Mouse (Mus musculus) intestine, embryonic 15.5 days (tissue): ENCODE data around the gene Hes7. TPM values are rescaled to one million over a fixed set of nuclear protein-coding genes. Genes with fewer than 3 reads are reported as not detected.
A peak's percentile ranks its signal among the peaks of the same experiment; 100 is the strongest.

Experiments used
- ATAC-seq: fragments of 200-750 bp; cut with Nextera tagmentation; 2 replicates; pipeline ENCODE4 v1.8.0; 2017; ENCODE audit warnings: moderate TSS enrichment, moderate library complexity
- H3K27ac ChIP-seq: fragments of 300-500 bp; sonication (generic); 2 replicates; pipeline ENCODE4 v1.5.1; 2015; ENCODE audit warnings: mild to moderate bottlenecking, inconsistent platforms
- H3K27me3 ChIP-seq: fragments of 300-500 bp; sonication (generic); replicated peaks from 2 replicates; pipeline ENCODE4 v1.6.1; 2015; ENCODE audit warnings: inconsistent platforms
- H3K36me3 ChIP-seq: fragments of 300-500 bp; sonication (generic); 2 replicates; pipeline ENCODE4 v1.6.1; 2015; ENCODE audit warnings: inconsistent platforms
- H3K4me1 ChIP-seq: fragments of 300-500 bp; sonication (generic); replicated peaks from 2 replicates; pipeline ENCODE4 v1.6.1; 2015; ENCODE audit warnings: inconsistent platforms
- H3K4me2 ChIP-seq: fragments of 300-500 bp; sonication (generic); replicated peaks from 2 replicates; pipeline ENCODE4 v1.6.1; 2015; ENCODE audit warnings: mild to moderate bottlenecking, inconsistent platforms
- H3K4me3 ChIP-seq: fragments of 300-500 bp; sonication (generic); replicated peaks from 2 replicates; pipeline ENCODE4 v1.5.1; 2015; ENCODE audit warnings: inconsistent platforms
- H3K9ac ChIP-seq: fragments of 300-500 bp; sonication (generic); 2 replicates; pipeline ENCODE4 v1.6.1; 2015; ENCODE audit warnings: inconsistent platforms
- H3K9me3 ChIP-seq: fragments of 300-500 bp; sonication (generic); 2 replicates; pipeline ENCODE4 v1.6.1; 2016; ENCODE audit warnings: inconsistent platforms
- WGBS: fragments of 180-500 bp; shearing (Covaris S2); methylation state at CpG from one replicate; pipeline ENCODE4 v1.1.7; 2015; 5-methylcytosine and 5-hydroxymethylcytosine counted together
- polyA plus RNA-seq: library from polyadenylated mRNA; unstranded; fragments of >200 nt; fragmentation: Nextera tagmentation; extraction: Ambion mirVana; gene quantifications from 2 replicates; pipeline ENCODE4 v1.2.1, GENCODE M21; 2015

Gene Hes7
- polyA plus RNA-seq, 1 experiment from 2014 or later, result 0.70 TPM

DNA sequence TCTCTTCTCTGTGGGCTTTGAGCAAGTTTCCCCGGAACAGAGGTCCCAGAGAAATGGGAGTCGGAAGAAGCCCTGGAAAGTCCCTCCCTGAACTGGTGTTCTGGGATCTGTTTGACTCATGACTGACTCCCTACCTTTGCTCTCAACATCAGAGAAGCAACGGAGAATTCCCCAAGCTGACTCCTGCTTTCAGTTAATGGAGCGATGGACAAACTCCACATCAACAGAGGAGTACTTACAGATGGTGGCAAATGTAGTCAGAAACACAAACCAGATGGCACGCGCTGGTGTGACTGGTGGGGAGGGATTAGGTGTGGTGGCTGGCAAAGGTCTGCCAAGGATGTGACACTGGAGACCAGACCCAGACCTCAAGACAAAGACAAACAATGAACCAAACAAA is 30.8 kb downstream of the Hes7 start:
- H3K27ac ChIP-seq, result no peak overlapping the region
- peaks cover 6% of the 10 kb centered on the region for H3K4me1 ChIP-seq
- peak overlapping the region; percentile 20; the same call in 1 of the 2 replicates for H3K4me3 ChIP-seq
- H3K9ac ChIP-seq, result peak overlapping the region; percentile 15; the same call in 1 of the 2 replicates
- H3K9me3 ChIP-seq, result no peaks in the 10 kb centered on the region
- no peaks in the 10 kb centered on the region for H3K36me3 ChIP-seq
- H3K4me2 ChIP-seq, result peak overlapping the region; percentile 50
- WGBS, result 47% methylated on average over 6 of the region's 6 CpGs
- ATAC-seq, result no peak
- H3K27me3 ChIP-seq, result peaks cover 3% of the 10 kb centered on the region

GRCm38 (mm10) chr11:69153831-69154230 is 33.6 kb downstream of the Hes7 start:
- H3K27ac ChIP-seq, result no peak overlapping the region
- peaks cover 30% of the 10 kb centered on the region for H3K27me3 ChIP-seq
- no peaks in the 10 kb centered on the region for H3K9me3 ChIP-seq
- no peak overlapping the region for H3K9ac ChIP-seq
- ATAC-seq, result no peak
- no peak overlapping the region for H3K4me2 ChIP-seq
- whole genome bisulfite sequencing, result 77% methylated on average over 8 of the region's 8 CpGs
- no peak overlapping the region for H3K4me3 ChIP-seq
- peaks cover 11% of the 10 kb centered on the region for H3K4me1 ChIP-seq
- no peaks in the 10 kb centered on the region for H3K36me3 ChIP-seq

DNA sequence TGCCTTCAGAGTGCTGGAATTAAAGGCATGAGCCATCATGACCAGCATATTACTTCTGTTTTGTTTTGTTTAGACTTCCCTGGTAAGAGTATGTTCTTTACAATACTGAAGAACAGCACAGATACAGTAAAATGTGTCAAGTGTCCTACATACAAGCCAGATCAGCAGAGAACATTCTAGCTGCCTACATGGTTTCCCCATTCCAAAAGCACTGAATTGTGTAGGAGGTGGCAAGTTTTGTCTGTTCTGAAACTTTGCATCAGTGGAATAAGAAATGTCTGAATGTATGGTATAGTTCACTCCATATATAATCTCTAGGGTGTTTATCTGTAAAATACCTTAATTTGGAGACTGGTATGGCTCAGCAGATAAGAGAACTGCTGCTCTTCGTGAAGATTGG is 35.1 kb downstream of the Hes7 start:
- H3K4me3 ChIP-seq, result no peak overlapping the region
- H3K4me2 ChIP-seq, result no peak overlapping the region
- H3K9me3 ChIP-seq, result no peaks in the 10 kb centered on the region
- 47% methylated on average over 1 of the region's 1 CpGs for WGBS
- peaks cover 11% of the 10 kb centered on the region for H3K4me1 ChIP-seq
- no peak overlapping the region for H3K9ac ChIP-seq
- H3K36me3 ChIP-seq, result no peaks in the 10 kb centered on the region
- H3K27ac ChIP-seq, result no peak overlapping the region
- ATAC-seq, result no peak
- peaks cover 32% of the 10 kb centered on the region for H3K27me3 ChIP-seq

- H3K4me1 ChIP-seq, result peaks cover 6% of the 10 kb centered on the region
- H3K9ac ChIP-seq, result no peak within 1 kb of the TSS
- 0 out of 2 replicates have a peak within 1 kb of the TSS, but pooled peaks have one; percentile 3 for H3K4me3 ChIP-seq
- peaks cover 32% of the 10 kb centered on the region for H3K27me3 ChIP-seq
- ATAC-seq, result peak; percentile 20; the same call in 1 of the 2 replicates
- no peaks in the 10 kb centered on the region for H3K9me3 ChIP-seq
- 4% methylated on average over 18 of the region's 18 CpGs for WGBS
- no peaks in the 10 kb centered on the region for H3K36me3 ChIP-seq
- no peak within 1 kb of the TSS for H3K27ac ChIP-seq
- peak within 1 kb of the TSS; percentile 24 for H3K4me2 ChIP-seq
Observed at GRCm38 (mm10) chr11:69156800-69157199, 36.6 kb downstream of the Hes7 start, which contains the start of gene Alox12b. Alox12b (plus strand) TSS chr11:69156989.

- Histone ChIP-seq H3K9me3 (no peaks in the 10 kb centered on the region), H3K9ac (no peak overlapping the region), H3K4me2 (no peak overlapping the region), H3K27ac (no peak overlapping the region), H3K27me3 (no peaks in the 10 kb centered on the region), H3K4me3 (no peak overlapping the region), H3K36me3 (no peaks in the 10 kb centered on the region), H3K4me1 (no peaks in the 10 kb centered on the region)
- ATAC-seq, result no peak
- WGBS, result 77% methylated on average over 12 of the region's 12 CpGs
Observed at GRCm38 (mm10) chr11:69169313-69169712, 49.1 kb downstream of the Hes7 start.

- Histone ChIP-seq H3K27me3 (no peaks in the 10 kb centered on the region), H3K9me3 (no peaks in the 10 kb centered on the region), H3K4me2 (no peak overlapping the region), H3K4me3 (no peak overlapping the region), H3K36me3 (no peaks in the 10 kb centered on the region), H3K27ac (no peak overlapping the region), H3K4me1 (no peaks in the 10 kb centered on the region), H3K9ac (no peak overlapping the region)
- no peak for ATAC-seq
- WGBS, result 30% methylated on average over 7 of the region's 7 CpGs
Observed at GRCm38 (mm10) chr11:69171626-69172025, 51.4 kb downstream of the Hes7 start.

DNA sequence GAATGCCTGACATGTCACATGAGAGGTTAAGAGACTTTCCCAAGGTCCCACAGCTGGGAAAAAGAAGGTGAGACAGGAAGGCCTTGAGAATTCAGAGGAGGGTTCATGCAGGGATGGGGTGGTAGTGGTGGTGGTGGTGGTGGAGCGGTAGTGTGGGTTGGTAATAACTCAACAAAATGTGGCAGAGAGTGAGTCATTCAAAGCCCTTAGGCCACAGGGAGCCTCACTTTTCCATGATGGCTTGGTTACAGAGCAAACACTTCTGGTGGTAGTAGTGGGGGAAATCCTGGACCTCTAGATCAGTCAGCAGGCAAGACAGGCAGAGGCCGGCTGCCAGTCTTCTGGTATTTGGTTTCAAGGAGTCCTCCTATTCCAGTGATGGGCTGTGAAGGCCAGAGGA is 52.4 kb downstream of the Hes7 start:
- WGBS, result 75% methylated on average over 2 of the region's 2 CpGs
- no peak overlapping the region for H3K9ac ChIP-seq

More for the DNA sequence above, 52.4 kb downstream of the Hes7 start:
- H3K27me3 ChIP-seq, result no peaks in the 10 kb centered on the region
- ATAC-seq, result no peak
- no peaks in the 10 kb centered on the region for H3K36me3 ChIP-seq
- H3K4me1 ChIP-seq, result no peaks in the 10 kb centered on the region
- no peak overlapping the region for H3K4me2 ChIP-seq
- H3K27ac ChIP-seq, result no peak overlapping the region
- H3K9me3 ChIP-seq, result no peaks in the 10 kb centered on the region
- H3K4me3 ChIP-seq, result no peak overlapping the region

Other genes with a start within 250 kb of the Hes7 start
- gene Ndel1, start 248.5 kb upstream of the Hes7 start, polyA plus RNA-seq, result 69.1 and 69.5 TPM in 2 replicates
- gene Rnf222, start 231.9 kb upstream of the Hes7 start, polyA plus RNA-seq, result 0.06 and 0.10 TPM in 2 replicates
- 1,017 and 1,034 TPM in 2 replicates for gene Rpl26, start 218.8 kb upstream of the Hes7 start, polyA plus RNA-seq
- not detected in 2 replicates for gene Odf4, start 193.3 kb upstream of the Hes7 start, polyA plus RNA-seq
- gene Arhgef15, start 162.9 kb upstream of the Hes7 start, polyA plus RNA-seq, result 8.1 and 8.6 TPM in 2 replicates
- gene Slc25a35, start 152.3 kb upstream of the Hes7 start, polyA plus RNA-seq, result 2.7 and 2.8 TPM in 2 replicates
- 61.4 and 62.2 TPM in 2 replicates for gene Rangrf, start 145.2 kb upstream of the Hes7 start, polyA plus RNA-seq
- gene Pfas, start 111.9 kb upstream of the Hes7 start, polyA plus RNA-seq, result 29.7 and 32.1 TPM in 2 replicates
- gene Ctc1, start 104.5 kb upstream of the Hes7 start, polyA plus RNA-seq, result 35.1 and 38.6 TPM in 2 replicates
- gene Aurkb, start 74.8 kb upstream of the Hes7 start, polyA plus RNA-seq, result 133 and 135 TPM in 2 replicates
- 8.6 and 8.9 TPM in 2 replicates for gene Borcs6, start 60.7 kb upstream of the Hes7 start, polyA plus RNA-seq
- gene Tmem107, start 49.6 kb upstream of the Hes7 start, polyA plus RNA-seq, result 43.7 and 47.6 TPM in 2 replicates
- gene Vamp2, start 31.9 kb upstream of the Hes7 start, polyA plus RNA-seq, result 61.8 and 64.2 TPM in 2 replicates
- 11.9 and 15.6 TPM in 2 replicates for gene Per1, start 25.2 kb upstream of the Hes7 start, polyA plus RNA-seq
- gene 9130213A22Rik, start 2.2 kb downstream of the Hes7 start, polyA plus RNA-seq, result 0.29 and 0.34 TPM in 2 replicates
- 0.19 and 0.29 TPM in 2 replicates for gene Aloxe3, start 5.5 kb downstream of the Hes7 start, polyA plus RNA-seq
- 0.35 and 0.43 TPM in 2 replicates for gene Alox12b, start 36.6 kb downstream of the Hes7 start, polyA plus RNA-seq
- gene Alox8, start 77.4 kb downstream of the Hes7 start, polyA plus RNA-seq, result 0.14 and 0.15 TPM in 2 replicates
- gene Gucy2e, start 116.6 kb downstream of the Hes7 start, polyA plus RNA-seq, result 0.03 and 0.10 TPM in 2 replicates
- 18.5 and 19.6 TPM in 2 replicates for gene Cntrob, start 203.4 kb downstream of the Hes7 start, polyA plus RNA-seq
- gene Trappc1, start 203.6 kb downstream of the Hes7 start, polyA plus RNA-seq, result 135 and 147 TPM in 2 replicates
- 2.2 and 2.3 TPM in 2 replicates for gene Kcnab3, start 205.9 kb downstream of the Hes7 start, polyA plus RNA-seq
- 10.8 and 10.9 TPM in 2 replicates for gene Rnf227, start 220.1 kb downstream of the Hes7 start, polyA plus RNA-seq
- 39.9 and 44.1 TPM in 2 replicates for gene Chd3, start 249.0 kb downstream of the Hes7 start, polyA plus RNA-seq